Mouse (Mus musculus): ENCODE results near the gene Zfp652. TPM values are rescaled to one million over a fixed set of nuclear protein-coding genes. Genes with fewer than 3 reads are reported as not detected.

Zfp652 gene
- polyA plus RNA-seq, 1 experiment from 2014 or later = 28.2 TPM

DNA sequence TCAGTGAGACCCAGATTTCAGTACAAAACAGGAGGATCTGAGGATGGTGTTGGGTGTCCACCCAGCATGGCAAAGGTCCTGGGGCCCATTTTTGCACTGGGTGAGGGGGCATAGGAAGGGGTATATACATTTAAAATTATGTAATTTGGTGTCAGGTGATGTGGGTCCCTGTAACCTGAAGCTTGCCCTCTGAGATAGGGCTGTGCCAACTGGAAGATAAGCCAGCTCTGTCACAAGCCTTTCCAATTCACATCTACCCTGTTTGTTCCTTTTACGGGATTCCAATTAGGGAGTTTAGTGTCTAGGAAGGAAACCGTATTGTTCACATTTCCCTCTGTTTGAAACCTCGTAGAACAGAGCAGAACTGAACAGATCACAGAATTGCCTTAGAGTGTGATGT, 60.8 kb downstream of the Zfp652 start:
- Histone ChIP-seq H3K27ac (replicated peaks) (no peak overlapping the region), H3K4me1 (no peaks in the 10 kb centered on the region), H3K9me3 (no peaks in the 10 kb centered on the region), H3K36me3 (peaks cover 19% of the 10 kb centered on the region), H3K9ac (replicated peaks) (no peak overlapping the region), H3K4me3 (no peak overlapping the region), H3K27me3 (no peaks in the 10 kb centered on the region), H3K4me2 (replicated peaks) (no peak overlapping the region)
- ATAC-seq (ENCODE audit: low FRiP score, low read depth) = no peak
- WGBS = 89% methylated on average over 3 of the region's 3 CpGs

DNA sequence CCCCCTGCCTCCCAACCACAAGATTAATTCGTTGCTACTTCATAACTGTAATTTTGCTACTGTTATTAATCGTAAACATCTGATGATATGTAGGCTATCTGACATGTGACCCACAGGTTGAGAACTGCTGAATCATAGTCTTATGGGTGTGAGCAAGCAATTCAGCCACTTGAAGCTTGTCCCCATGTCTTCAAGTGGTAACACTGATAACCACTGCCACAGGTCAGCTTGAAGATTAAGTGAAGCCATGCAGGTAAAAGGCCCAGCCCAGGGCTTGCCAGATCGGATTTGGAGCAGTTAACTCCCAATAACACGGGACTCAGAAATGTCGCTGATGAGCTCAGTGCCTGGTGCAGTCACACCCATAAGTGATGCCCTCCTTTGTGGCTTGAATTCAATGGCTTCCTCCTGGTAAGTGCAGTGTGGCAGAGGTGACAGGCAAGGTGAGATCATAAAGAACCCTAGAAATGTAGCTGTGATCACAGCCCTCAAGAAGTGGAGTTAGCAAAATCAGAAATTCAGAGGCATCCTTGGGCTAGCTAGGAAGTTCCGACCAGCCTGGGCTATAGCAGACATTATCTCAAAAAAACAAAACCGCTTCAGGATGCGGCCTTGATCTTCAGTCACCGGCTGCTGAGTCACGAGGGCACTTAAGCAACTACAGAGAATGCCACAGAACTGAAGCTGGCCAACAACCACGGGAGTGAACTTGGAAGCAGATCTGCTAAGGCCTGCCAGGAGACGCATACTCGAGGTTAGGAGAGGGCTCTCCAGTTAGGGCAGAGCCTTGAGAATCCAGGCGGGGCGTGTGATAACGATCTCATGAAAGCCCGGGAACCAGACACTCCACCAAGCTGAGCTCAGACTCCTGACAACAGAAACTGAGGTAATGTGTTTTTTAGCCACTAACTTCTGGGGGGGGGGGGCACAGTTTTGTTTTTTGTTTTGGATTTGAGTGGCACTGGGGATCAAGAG, 65.1 kb downstream of the Zfp652 start:
- H3K27ac ChIP-seq (replicated peaks) = no peak overlapping the region
- H3K27me3 ChIP-seq = no peaks in the 10 kb centered on the region
- 86% methylated on average over 17 of the region's 17 CpGs for WGBS
- H3K4me1 ChIP-seq = no peaks in the 10 kb centered on the region
- no peak for ATAC-seq (ENCODE audit: low FRiP score, low read depth)
- no peak overlapping the region for H3K9ac ChIP-seq (replicated peaks)
- H3K36me3 ChIP-seq = no peaks in the 10 kb centered on the region
- H3K4me2 ChIP-seq (replicated peaks) = no peak overlapping the region
- H3K4me3 ChIP-seq = no peak overlapping the region
- no peaks in the 10 kb centered on the region for H3K9me3 ChIP-seq

DNA sequence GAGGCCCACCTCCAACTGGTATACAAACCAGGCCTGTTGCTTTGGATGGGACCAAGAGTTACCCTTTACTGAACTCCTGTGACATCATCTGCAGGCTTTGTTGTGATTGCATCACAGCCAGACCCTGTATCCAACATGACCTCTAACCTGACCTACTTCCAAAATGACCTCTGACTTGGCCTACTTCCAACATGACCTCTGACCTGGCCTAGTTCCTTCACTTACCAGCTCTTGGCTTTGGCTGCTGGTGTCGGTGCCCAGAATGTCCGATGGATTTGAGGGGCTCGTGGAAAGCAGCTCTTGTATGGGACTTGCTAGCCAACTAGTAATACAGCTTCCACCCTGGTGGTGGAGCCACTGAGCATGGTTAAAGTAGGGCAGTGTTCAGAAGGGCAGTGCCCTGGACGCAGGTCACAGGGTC, 66.4 kb downstream of the Zfp652 start:
- no peak overlapping the region for H3K4me2 ChIP-seq (replicated peaks)
- H3K9me3 ChIP-seq = no peaks in the 10 kb centered on the region
- ATAC-seq (ENCODE audit: low FRiP score, low read depth) = no peak
- H3K27me3 ChIP-seq = no peaks in the 10 kb centered on the region
- H3K27ac ChIP-seq (replicated peaks) = no peak overlapping the region
- no peaks in the 10 kb centered on the region for H3K4me1 ChIP-seq
- no peaks in the 10 kb centered on the region for H3K36me3 ChIP-seq
- no peak overlapping the region for H3K9ac ChIP-seq (replicated peaks)
- 73% methylated on average over 4 of the region's 4 CpGs for WGBS
- H3K4me3 ChIP-seq = no peak overlapping the region

DNA sequence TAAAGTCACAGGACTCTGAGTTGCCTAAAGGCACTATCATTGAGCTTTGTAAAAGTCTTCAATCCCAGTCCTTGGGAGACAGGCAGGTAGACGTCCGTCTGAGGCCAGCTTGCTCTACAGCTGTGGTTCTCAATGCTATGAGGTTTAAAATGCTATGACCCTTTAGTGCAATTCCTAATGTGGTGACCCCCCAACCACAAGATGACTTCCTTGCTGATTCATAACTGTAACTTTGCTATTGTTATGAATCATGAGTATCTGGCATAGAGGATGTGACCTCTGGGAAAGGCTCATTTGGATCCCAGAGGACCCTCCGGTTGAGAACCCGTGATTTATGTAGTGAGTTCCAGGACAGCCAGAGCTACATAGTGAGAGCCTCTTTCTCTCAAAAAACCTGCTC, 66.9 kb downstream of the Zfp652 start:
- no peak overlapping the region for H3K4me3 ChIP-seq
- no peak overlapping the region for H3K4me2 ChIP-seq (replicated peaks)
- no peaks in the 10 kb centered on the region for H3K9me3 ChIP-seq
- H3K4me1 ChIP-seq = no peaks in the 10 kb centered on the region
- H3K36me3 ChIP-seq = no peaks in the 10 kb centered on the region
- H3K27me3 ChIP-seq = no peaks in the 10 kb centered on the region
- 91% methylated on average over 4 of the region's 4 CpGs for WGBS
- no peak overlapping the region for H3K27ac ChIP-seq (replicated peaks)
- no peak overlapping the region for H3K9ac ChIP-seq (replicated peaks)
- no peak for ATAC-seq (ENCODE audit: low FRiP score, low read depth)

DNA sequence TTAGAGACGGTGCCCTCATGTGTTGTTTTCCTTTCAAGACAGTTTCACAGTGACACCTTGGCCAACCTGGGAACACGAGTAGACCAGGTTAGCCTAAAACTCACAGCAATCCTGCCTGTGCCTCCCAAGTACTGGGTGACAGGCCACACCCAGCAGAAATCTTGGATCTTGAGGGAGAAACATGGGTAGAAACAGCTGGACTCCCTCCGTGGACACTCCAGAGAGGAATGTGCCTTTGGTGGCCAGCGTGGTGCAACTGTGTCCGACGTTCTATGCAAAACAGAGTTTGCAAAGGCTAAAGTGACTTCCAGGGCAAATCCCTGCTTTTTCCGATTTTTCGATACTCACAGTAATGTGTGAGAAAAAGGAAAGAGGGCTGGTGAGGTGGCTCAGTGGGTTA, 68.0 kb downstream of the Zfp652 start:
- no peaks in the 10 kb centered on the region for H3K36me3 ChIP-seq
- no peaks in the 10 kb centered on the region for H3K9me3 ChIP-seq
- ATAC-seq (ENCODE audit: low FRiP score, low read depth) = no peak
- no peaks in the 10 kb centered on the region for H3K27me3 ChIP-seq
- no peak overlapping the region for H3K4me3 ChIP-seq
- no peaks in the 10 kb centered on the region for H3K4me1 ChIP-seq
- WGBS = 93% methylated on average over 8 of the region's 8 CpGs
- no peak overlapping the region for H3K9ac ChIP-seq (replicated peaks)
- H3K4me2 ChIP-seq (replicated peaks) = no peak overlapping the region
- no peak overlapping the region for H3K27ac ChIP-seq (replicated peaks)

DNA sequence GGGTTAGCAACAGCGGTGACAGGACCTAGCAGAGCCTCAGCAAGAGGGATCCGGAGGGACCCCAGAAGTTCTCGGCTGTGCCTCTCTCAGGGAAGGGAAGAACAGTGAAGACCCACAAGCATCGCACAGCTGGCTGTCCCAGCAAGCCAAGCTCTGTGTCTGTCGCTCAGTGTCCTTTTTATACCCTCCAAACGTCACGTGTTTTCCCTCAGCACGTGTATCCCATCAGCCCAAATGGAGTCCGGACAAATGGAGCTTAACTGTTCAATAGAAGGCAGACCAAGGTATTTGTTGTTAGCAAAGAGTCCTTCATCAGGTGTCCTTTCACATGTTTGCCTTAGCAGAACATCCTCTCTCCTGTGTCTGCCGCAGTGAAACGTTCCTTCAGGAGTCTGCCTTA, 69.1 kb downstream of the Zfp652 start:
- no peak overlapping the region for H3K4me2 ChIP-seq (replicated peaks)
- H3K27me3 ChIP-seq = no peaks in the 10 kb centered on the region
- H3K9ac ChIP-seq (replicated peaks) = no peak overlapping the region
- no peaks in the 10 kb centered on the region for H3K9me3 ChIP-seq
- no peak overlapping the region for H3K4me3 ChIP-seq
- H3K36me3 ChIP-seq = no peaks in the 10 kb centered on the region
- ATAC-seq (ENCODE audit: low FRiP score, low read depth) = no peak
- H3K4me1 ChIP-seq = no peaks in the 10 kb centered on the region
- WGBS = 81% methylated on average over 11 of the region's 11 CpGs
- H3K27ac ChIP-seq (replicated peaks) = no peak overlapping the region

DNA sequence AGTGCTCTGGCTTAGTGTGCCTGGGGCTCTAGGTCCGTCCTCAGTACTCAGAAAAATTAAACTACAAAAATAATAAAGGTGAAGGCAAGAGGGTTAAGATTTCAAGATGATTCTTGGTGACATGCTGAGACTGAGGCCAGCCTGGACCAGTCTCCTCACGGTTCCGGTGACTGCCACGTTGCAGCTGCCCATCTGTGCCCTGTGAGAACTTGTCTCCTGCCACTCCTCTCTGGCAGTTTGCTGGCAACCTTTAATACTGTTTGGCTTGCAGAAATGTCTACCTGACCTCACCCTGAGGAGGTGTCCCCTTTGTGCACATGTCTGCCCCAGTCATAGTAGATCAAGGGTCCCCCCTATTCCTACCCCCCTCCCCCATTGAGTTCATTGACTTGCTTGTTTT, 71.0 kb downstream of the Zfp652 start:
- no peak overlapping the region for H3K9ac ChIP-seq (replicated peaks)
- no peak overlapping the region for H3K27ac ChIP-seq (replicated peaks)
- H3K36me3 ChIP-seq = no peaks in the 10 kb centered on the region
- H3K4me2 ChIP-seq (replicated peaks) = no peak overlapping the region
- H3K27me3 ChIP-seq = no peaks in the 10 kb centered on the region
- ATAC-seq (ENCODE audit: low FRiP score, low read depth) = no peak
- H3K4me3 ChIP-seq = no peak overlapping the region
- 85% methylated on average over 4 of the region's 4 CpGs for WGBS
- no peaks in the 10 kb centered on the region for H3K4me1 ChIP-seq
- H3K9me3 ChIP-seq = no peaks in the 10 kb centered on the region

DNA sequence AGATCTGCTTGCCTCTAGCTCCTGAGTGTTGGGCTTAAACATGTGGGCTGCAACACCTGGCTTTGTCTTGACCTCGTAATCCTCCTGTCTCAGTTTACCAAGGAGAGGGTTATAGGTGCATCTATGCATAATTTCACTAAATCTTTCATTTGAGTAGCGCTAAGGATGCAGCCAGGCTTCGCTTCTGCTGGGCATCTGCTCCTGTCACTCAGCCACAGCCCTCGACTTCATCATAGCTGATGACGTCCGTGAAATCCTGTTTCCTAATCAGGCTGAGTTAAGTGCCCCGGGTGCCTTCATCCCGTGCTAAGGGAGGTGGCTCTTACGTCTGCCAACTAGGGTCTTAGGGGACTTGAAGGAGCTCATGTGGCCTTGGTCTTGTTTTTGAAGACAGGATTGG, 71.5 kb downstream of the Zfp652 start:
- no peak overlapping the region for H3K4me3 ChIP-seq
- no peaks in the 10 kb centered on the region for H3K27me3 ChIP-seq
- H3K4me1 ChIP-seq = no peaks in the 10 kb centered on the region
- ATAC-seq (ENCODE audit: low FRiP score, low read depth) = no peak
- WGBS = 79% methylated on average over 9 of the region's 9 CpGs
- H3K36me3 ChIP-seq = no peaks in the 10 kb centered on the region
- no peak overlapping the region for H3K9ac ChIP-seq (replicated peaks)
- no peaks in the 10 kb centered on the region for H3K9me3 ChIP-seq
- no peak overlapping the region for H3K27ac ChIP-seq (replicated peaks)
- H3K4me2 ChIP-seq (replicated peaks) = no peak overlapping the region

DNA sequence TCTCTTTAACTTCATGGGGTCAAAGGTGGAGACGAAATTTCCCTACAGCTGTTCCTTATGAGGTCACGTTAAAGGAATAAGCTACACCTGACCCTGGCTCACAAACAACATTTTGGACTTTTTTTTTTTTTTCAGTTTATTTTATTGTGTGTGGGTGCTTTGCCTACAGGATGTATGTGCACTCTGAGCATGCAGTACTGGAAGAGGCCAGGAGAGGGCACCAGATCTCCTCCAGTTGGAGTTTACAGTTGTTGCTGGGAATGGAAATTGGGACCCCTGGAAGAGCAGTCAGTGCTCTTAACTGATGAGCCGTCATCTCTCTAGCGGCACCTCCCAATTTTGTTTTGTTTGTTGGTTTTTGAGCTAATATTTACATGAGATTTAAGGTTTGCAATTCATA, 73.2 kb downstream of the Zfp652 start:
- H3K9me3 ChIP-seq = no peaks in the 10 kb centered on the region
- no peak overlapping the region for H3K9ac ChIP-seq (replicated peaks)
- H3K27ac ChIP-seq (replicated peaks) = no peak overlapping the region
- H3K27me3 ChIP-seq = no peaks in the 10 kb centered on the region
- no peaks in the 10 kb centered on the region for H3K36me3 ChIP-seq
- H3K4me1 ChIP-seq = no peaks in the 10 kb centered on the region
- no peak overlapping the region for H3K4me2 ChIP-seq (replicated peaks)
- H3K4me3 ChIP-seq = no peak overlapping the region
- WGBS = 93% methylated on average over 4 of the region's 4 CpGs
- no peak for ATAC-seq (ENCODE audit: low FRiP score, low read depth)

DNA sequence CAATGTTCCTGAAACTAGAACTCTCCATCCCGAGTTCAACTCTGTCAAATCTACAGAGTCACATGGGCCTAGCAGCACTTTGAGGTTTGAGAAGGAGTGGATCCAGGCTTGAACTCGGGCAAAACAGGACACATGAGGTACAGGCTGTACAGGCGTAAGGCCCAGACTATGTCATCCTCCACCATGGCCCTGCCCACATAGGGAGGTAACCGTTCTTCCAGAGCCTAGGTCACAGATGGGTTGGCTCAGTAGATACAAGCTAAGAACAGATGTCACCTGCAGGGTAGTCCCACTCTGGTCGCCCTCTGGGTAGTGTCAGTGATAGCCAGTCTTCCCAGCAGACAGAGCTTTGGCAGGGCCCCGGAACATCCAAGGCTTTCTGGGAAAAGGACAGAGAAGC, 74.0 kb downstream of the Zfp652 start:
- Histone ChIP-seq H3K9me3 (no peaks in the 10 kb centered on the region), H3K27ac (replicated peaks) (no peak overlapping the region), H3K4me1 (no peaks in the 10 kb centered on the region), H3K4me2 (replicated peaks) (no peak overlapping the region), H3K4me3 (no peak overlapping the region), H3K9ac (replicated peaks) (no peak overlapping the region), H3K27me3 (no peaks in the 10 kb centered on the region), H3K36me3 (no peaks in the 10 kb centered on the region)
- ATAC-seq (ENCODE audit: low FRiP score, low read depth) = no peak
- 86% methylated on average over 6 of the region's 6 CpGs for WGBS

DNA sequence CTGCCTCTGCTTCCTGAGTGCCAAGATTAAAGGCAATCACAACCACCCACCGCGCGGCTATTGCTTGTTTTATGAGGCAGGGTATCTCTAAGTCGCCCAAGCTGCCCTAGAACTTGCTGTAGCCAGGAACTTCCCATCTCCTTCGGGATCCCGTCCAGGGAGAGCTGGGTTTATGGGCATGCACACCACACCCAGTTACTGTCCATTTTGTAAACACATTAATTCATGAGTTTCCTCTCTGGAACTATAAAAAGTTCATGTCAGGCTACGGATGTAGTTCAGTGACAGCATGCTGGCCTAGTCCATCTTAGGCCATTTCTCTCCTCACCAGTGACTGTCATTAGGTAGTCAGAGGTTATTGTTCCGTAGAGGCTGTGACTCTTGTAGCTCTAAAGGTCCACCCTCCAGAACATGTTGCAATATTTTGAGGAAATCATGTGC, 77.0 kb downstream of the Zfp652 start:
- Histone ChIP-seq H3K4me2 (replicated peaks) (no peak overlapping the region), H3K9ac (replicated peaks) (no peak overlapping the region), H3K4me3 (no peak overlapping the region), H3K27ac (replicated peaks) (no peak overlapping the region), H3K9me3 (no peaks in the 10 kb centered on the region), H3K27me3 (no peaks in the 10 kb centered on the region), H3K4me1 (no peaks in the 10 kb centered on the region), H3K36me3 (no peaks in the 10 kb centered on the region)
- ATAC-seq (ENCODE audit: low FRiP score, low read depth) = no peak
- WGBS = 90% methylated on average over 8 of the region's 8 CpGs

DNA sequence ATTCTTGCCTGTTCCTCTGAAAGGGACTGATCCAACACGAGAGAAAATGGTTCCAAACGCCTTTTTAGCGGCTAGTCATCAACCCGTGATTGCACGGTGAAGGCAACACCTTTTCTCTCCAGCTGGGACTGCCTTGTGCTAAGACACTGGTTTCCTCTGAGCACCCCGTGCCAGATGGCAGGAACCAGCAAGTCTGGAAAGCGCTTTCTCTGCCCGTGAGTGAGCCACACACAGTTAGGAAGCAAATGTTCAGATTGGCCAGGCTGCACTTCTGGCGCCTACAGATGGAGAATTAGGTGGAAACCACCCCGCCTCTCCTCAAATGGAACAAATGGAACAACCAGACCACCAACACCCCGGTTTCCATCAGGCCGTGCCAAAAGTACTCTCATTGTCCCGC, 79.3 kb downstream of the Zfp652 start:
- Histone ChIP-seq H3K9me3 (no peaks in the 10 kb centered on the region), H3K27ac (replicated peaks) (no peak overlapping the region), H3K4me3 (no peak overlapping the region), H3K36me3 (no peaks in the 10 kb centered on the region), H3K4me2 (replicated peaks) (no peak overlapping the region), H3K4me1 (peaks cover 6% of the 10 kb centered on the region), H3K9ac (replicated peaks) (no peak overlapping the region), H3K27me3 (peaks cover 15% of the 10 kb centered on the region)
- no peak for ATAC-seq (ENCODE audit: low FRiP score, low read depth)
- WGBS = 88% methylated on average over 13 of the region's 13 CpGs
